Mouse (Mus musculus): ENCODE results near the gene Traf5.

Gene Traf5

GRCm38 (mm10) chr1:191964773-191965481 is 127.4 kb downstream of the Traf5 start:
- DNase-seq (ENCODE audit: low read depth): peak; percentile 91

- DNase-seq (ENCODE audit: low read depth): peak; percentile 65
These were observed 128.2 kb downstream of the Traf5 start for GRCm38 (mm10) chr1:191963948-191964772.

GRCm38 (mm10) chr1:191963413-191963812 is 128.9 kb downstream of the Traf5 start:
- DNase-seq (ENCODE audit: low read depth): no peak

GRCm38 (mm10) chr1:191960946-191961345 is 131.4 kb downstream of the Traf5 start:
- DNase-seq (ENCODE audit: low read depth): no peak

GRCm38 (mm10) chr1:191957321-191957720 is 135.0 kb downstream of the Traf5 start:
- DNase-seq (ENCODE audit: low read depth): no peak

- no peak for DNase-seq (ENCODE audit: low read depth)
These were observed 135.5 kb downstream of the Traf5 start for GRCm38 (mm10) chr1:191956871-191957270.

GRCm38 (mm10) chr1:191956261-191956660 is 136.1 kb downstream of the Traf5 start:
- DNase-seq (ENCODE audit: low read depth): no peak

- peak; percentile 72 for DNase-seq (ENCODE audit: low read depth)
These were observed 137.3 kb downstream of the Traf5 start for GRCm38 (mm10) chr1:191955101-191955500.

GRCm38 (mm10) chr1:191952733-191953335 is 139.5 kb downstream of the Traf5 start:
- no peak for DNase-seq (ENCODE audit: low read depth)

- DNase-seq (ENCODE audit: low read depth): no peak
These were observed 141.7 kb downstream of the Traf5 start for GRCm38 (mm10) chr1:191950611-191951010.

- no peak for DNase-seq (ENCODE audit: low read depth)
These were observed 143.8 kb downstream of the Traf5 start for GRCm38 (mm10) chr1:191948600-191948999.

GRCm38 (mm10) chr1:191947796-191948195 is 144.6 kb downstream of the Traf5 start:
- DNase-seq (ENCODE audit: low read depth): no peak
